Mouse (Mus musculus) heart, adult 9 months (tissue): ENCODE measurements at regions not wholly inside any gene's neighbourhood (a gene's known extent, or its start where the extent isn't known, plus 50 kb on each side); places are given as distances from the start of the nearest gene placed in this dataset.

Experiments
- DNase-seq, 2 experiments: peaks; one replicate each; pipeline ENCODE4 v3.0.0; 2022; ENCODE audit warnings: low spot score in 2 of 2

- DNase-seq: no peak
Measured at GRCm38 (mm10) chr5:101000436-101000835, 154.9 kb downstream of the Gpat3 start.

GRCm38 (mm10) chr5:100992365-100992764, 146.9 kb downstream of the Gpat3 start:
- DNase-seq: no peak

- no peak for DNase-seq
Measured at GRCm38 (mm10) chr5:100991626-100992025, 146.1 kb downstream of the Gpat3 start.

- DNase-seq: no peak
Measured at GRCm38 (mm10) chr5:100982573-100982936, 137.0 kb downstream of the Gpat3 start.

- no peak for DNase-seq
Measured at GRCm38 (mm10) chr5:100981849-100982572, 136.5 kb downstream of the Gpat3 start.

GRCm38 (mm10) chr5:100976736-100977135, 131.2 kb downstream of the Gpat3 start:
- DNase-seq: no peak

- DNase-seq: no peak
Measured at GRCm38 (mm10) chr5:100951210-100951609, 105.7 kb downstream of the Gpat3 start.
